Mouse (Mus musculus) bone marrow macrophage, adult 2 months (primary cell): Measurements from ENCODE around the gene Setd3.

Experiments
- CTCF ChIP-seq: IDR thresholded peaks from 2 replicates; pipeline ENCODE4 v1.5.1; 2012; ENCODE audit warnings: low read depth, mild to moderate bottlenecking, low read length, moderate library complexity
- POLR2A ChIP-seq: IDR thresholded peaks from 2 replicates; pipeline ENCODE4 v1.6.1; 2012; ENCODE audit warnings: mild to moderate bottlenecking, low read depth, low read length, borderline replicate concordance

GRCm38 (mm10) chr12:108212476-108212875 lies 33.4 kb upstream of the Setd3 start:
- TF ChIP-seq POLR2A: no peak
- no peak for TF ChIP-seq CTCF
